Comparison of ENCODE assay signal across 14 mouse cellular contexts in the genomic region with DNA sequence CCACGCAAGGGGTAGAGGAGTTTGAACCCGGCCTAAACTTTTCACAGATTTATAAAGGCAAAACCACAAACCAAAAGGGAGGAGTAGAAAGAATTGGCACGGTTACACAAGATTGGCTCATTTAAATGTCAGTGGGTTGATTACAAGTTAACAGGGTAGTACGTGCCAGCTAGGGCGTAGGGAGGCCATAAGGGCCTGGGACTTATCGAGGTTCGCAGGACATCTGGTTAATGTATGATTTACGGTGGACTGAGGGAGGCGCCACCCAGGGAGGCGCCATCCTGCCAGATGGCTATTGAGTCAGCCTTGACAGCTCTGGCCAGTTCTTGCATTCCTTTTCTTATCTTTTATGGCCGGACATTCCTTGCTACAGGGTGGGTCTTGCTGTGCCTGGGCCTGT. TPM values are rescaled to one million over a fixed set of nuclear protein-coding genes. Genes with fewer than 3 reads are reported as not detected.
DNase-seq lines count a peak whose midpoint lies in the region; ATAC-seq and TF ChIP-seq lines count a peak whose summit lies in the region.
"Had no signal": no experiment of that assay in that cellular context is flagged by ENCODE, and none has a peak within 500 bp of the region (broad histone marks: within the 10 kb centered on the region; RNA-seq: fewer than 3 reads in every experiment).

No protein-coding gene starts in this region.

- no peaks in the 10 kb centered on the region for H3K9me3 ChIP-seq in kidney, embryonic 14.5 days (ENCODE audit: control insufficient read depth, low read length)
- H3K9me3 ChIP-seq: hindbrain, embryonic 10.5 days; limb, embryonic 15.5 days had no signal

- no peaks in the 10 kb centered on the region for H3K79me2 ChIP-seq in myocyte (ENCODE audit: control insufficient read depth, insufficient read depth)

- no peaks in the 10 kb centered on the region for H3K36me3 ChIP-seq in kidney, embryonic 14.5 days (ENCODE audit: control insufficient read depth, insufficient read depth, low read length)
- no peaks in the 10 kb centered on the region for H3K36me3 ChIP-seq in myocyte (ENCODE audit: control insufficient read depth, insufficient read depth)
- H3K36me3 ChIP-seq: hindbrain, embryonic 10.5 days; limb, embryonic 15.5 days had no signal

- no peak overlapping the region for H3K27ac ChIP-seq in kidney, embryonic 14.5 days (ENCODE audit: low read depth, low read length)
- H3K27ac ChIP-seq: gastrocnemius, adult 2 months; hindbrain, embryonic 10.5 days; limb, embryonic 15.5 days had no signal

- ATAC-seq in kidney, embryonic 14.5 days (ENCODE audit: low FRiP score, low TSS enrichment) = no peak

- 75% methylated on average over 11 of the region's 11 CpGs for WGBS in kidney, embryonic 14.5 days

- H3K9ac ChIP-seq in kidney, embryonic 14.5 days (ENCODE audit: low read depth, low read length) = no peak overlapping the region
- H3K9ac ChIP-seq: limb, embryonic 15.5 days had no signal

- no peak overlapping the region for H3ac ChIP-seq in myocyte (ENCODE audit: control insufficient read depth, insufficient read length)

- H3K27me3 ChIP-seq in kidney, embryonic 14.5 days (ENCODE audit: control insufficient read depth, insufficient read depth, low read length) = no peaks in the 10 kb centered on the region
- no peaks in the 10 kb centered on the region for H3K27me3 ChIP-seq in myocyte (ENCODE audit: control insufficient read depth, insufficient read depth, insufficient read length)
- H3K27me3 ChIP-seq: CH12.LX; limb, embryonic 15.5 days had no signal

- H3K4me1 ChIP-seq in kidney, embryonic 14.5 days (ENCODE audit: control insufficient read depth, insufficient read depth, low read length) = no peaks in the 10 kb centered on the region
- H3K4me1 ChIP-seq: hindbrain, embryonic 10.5 days; limb, embryonic 15.5 days had no signal

- no peak for TF ChIP-seq POLR2A in myocyte (IDR thresholded peaks at IDR 0.05; ENCODE audit: insufficient read length, low read depth)

- peak; percentile 12 for DNase-seq in kidney, adult 18-20 months
- DNase-seq in brain, adult 2 months (ENCODE audit: low read depth, low spot score) = peak; percentile 89
- peak; percentile 41 to 52 for DNase-seq in heart, adult 9 months (ENCODE audit: low spot score in 2 of 2)
- DNase-seq in spleen, adult 12 weeks (ENCODE audit: low spot score) = no peak
- no peak for DNase-seq in ovary, postnatal 10 days (ENCODE audit: low spot score)
- DNase-seq: gastrocnemius, adult 2 months; lung, postnatal 10 days; retina, postnatal 1 day; thymus, postnatal 4 days had no signal

- H3K4me2 ChIP-seq in kidney, embryonic 14.5 days (replicated peaks; ENCODE audit: low read depth, low read length) = no peak overlapping the region
- H3K4me2 ChIP-seq in myocyte (ENCODE audit: low read depth) = no peak overlapping the region
- H3K4me2 ChIP-seq: limb, embryonic 15.5 days had no signal

- H3K4me3 ChIP-seq in kidney, embryonic 14.5 days (ENCODE audit: low read length) = no peak overlapping the region
- H3K4me3 ChIP-seq in myocyte = no peak overlapping the region
- H3K4me3 ChIP-seq: gastrocnemius, adult 2 months; hindbrain, embryonic 10.5 days; limb, embryonic 15.5 days had no signal

TF ChIP-seq in myocyte, 11 proteins besides CTCF, POLR2A, EP300 and RAD21:
- TF ChIP-seq POLR2AphosphoS2 (IDR thresholded peaks at IDR 0.05; ENCODE audit: insufficient read length, low read depth) = no peak
- TF ChIP-seq CEBPB (IDR thresholded peaks at IDR 0.05; ENCODE audit: insufficient read depth, poor library complexity, severe bottlenecking) = 0 out of 2 replicates have a peak, but pooled peaks have one; percentile 4
- no peak for TF ChIP-seq USF1 (IDR thresholded peaks at IDR 0.05; ENCODE audit: low read depth)
- peak in 2 of 3 experiments; percentile 3 to 63 for TF ChIP-seq MYOD1 (IDR thresholded peaks at IDR 0.05; ENCODE audit: control insufficient read depth in 1 of 3, insufficient read length in 2 of 3, low read depth in 2 of 3)
- TF ChIP-seq MAX (IDR thresholded peaks at IDR 0.05; ENCODE audit: low read depth) = no peak

RNA-seq across cellular contexts. Expression of gene Plcxd3, which starts 18.9 kb away (rescaled TPM):
- 2.3 and 2.7 TPM in 2 replicates for polyA plus RNA-seq in kidney, embryonic 14.5 days (2014; fragmentation: Nextera tagmentation; extraction: Ambion mirVana)
- polyA plus RNA-seq in myocyte (2012; fragmentation: generic; extraction: Trizol) = not detected

Comparison
In these comparisons a context has a peak if more than half of its experiments do, and no peak if none do; other contexts are left out.
1. DNase-seq: peak in kidney, adult 18-20 months (single experiment), brain, adult 2 months (single experiment) and heart, adult 9 months (2 of 2); none in spleen, adult 12 weeks (single experiment) and ovary, postnatal 10 days (single experiment).